Mouse (Mus musculus): ENCODE results near the gene Ggta1.
"Not testable (repeated sequence)": the region's sequence is repeated elsewhere in the genome, so short reads cannot be mapped to it uniquely, and the experiment has no call there.

Gene Ggta1

GRCm38 (mm10) chr2:35459316-35459715, 3.7 kb downstream of the Ggta1 start:
- no peak for DNase-seq

DNA sequence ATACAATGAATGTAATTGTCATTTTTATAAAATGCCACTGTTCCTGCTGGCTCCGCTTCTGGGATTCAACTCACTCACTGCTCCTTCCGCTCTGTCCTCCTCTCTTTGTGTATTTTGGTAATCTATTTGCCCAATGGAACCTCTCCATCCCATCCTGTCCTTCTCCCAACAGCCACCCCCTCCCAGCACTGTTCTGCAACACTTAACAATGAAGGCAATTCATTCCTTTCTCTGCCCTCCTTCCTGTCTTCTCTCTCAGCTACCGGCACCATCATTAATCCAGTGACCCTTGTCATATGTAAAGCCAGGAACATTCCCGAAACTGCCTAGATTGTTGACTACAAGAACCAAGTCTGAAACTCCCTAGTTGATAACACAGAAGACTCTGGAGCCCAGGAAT, 4.6 kb downstream of the Ggta1 start:
- DNase-seq, result no peak

DNA sequence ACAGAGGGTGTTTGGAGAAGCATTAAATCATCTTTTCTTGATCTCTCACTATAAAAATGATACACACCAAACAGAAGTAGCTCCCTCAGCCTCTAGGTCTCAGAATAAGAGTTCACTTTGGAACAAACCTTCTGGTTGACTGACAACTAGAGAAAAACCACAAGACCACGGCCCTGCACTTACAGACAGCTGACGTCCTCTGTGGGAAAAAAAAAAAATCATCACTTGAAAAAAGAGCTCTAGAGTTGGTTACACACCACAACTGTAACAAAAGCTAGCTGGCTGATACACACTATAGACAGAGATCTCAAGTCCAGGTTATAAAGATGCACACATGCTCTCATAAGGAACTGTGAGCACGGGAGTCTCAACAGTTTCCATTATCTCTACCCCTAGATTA, 9.3 kb downstream of the Ggta1 start:
- no peak for DNase-seq

DNA sequence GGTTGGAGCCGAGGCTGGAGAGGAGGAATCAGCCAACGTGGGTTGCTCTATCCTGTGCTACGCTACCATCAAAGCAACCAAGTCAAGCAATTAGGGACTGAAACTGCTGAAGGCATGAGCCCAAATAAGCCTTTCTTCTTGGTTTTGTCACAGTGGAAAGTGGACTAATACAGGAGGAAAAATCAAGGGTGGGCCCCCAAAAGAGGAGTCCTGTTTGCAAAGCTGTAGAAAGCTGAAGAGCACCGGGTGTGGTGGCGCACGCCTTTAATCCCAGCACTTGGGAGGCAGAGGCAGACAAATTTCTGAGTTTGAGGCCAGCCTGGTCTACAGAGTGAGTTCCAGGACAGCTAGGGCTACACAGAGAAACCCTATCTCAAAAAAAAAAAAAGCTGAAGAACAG, 10.3 kb downstream of the Ggta1 start:
- not testable (repeated sequence) for DNase-seq

GRCm38 (mm10) chr2:35451484-35452050, 11.5 kb downstream of the Ggta1 start:
- no peak for DNase-seq

DNA sequence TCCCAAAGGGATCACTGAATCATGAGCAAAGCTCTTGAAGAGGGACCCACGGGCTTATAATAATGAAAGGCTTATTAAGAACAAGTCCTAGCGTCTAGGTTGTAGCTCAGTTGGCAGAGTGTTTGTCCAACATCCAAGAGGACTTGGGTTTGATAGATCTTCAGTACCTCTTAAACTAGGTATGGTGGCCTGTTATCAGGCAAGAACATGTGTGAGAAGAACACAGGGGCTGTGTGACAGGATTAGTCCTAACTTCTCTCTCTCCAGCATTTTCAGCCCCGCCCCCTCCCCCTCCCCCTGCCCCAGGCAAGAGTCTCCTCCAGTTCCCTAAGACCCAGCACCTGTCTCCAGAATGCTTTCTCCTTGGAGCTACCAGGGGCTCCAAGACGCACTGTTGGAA, 12.2 kb downstream of the Ggta1 start:
- no peak for DNase-seq

DNA sequence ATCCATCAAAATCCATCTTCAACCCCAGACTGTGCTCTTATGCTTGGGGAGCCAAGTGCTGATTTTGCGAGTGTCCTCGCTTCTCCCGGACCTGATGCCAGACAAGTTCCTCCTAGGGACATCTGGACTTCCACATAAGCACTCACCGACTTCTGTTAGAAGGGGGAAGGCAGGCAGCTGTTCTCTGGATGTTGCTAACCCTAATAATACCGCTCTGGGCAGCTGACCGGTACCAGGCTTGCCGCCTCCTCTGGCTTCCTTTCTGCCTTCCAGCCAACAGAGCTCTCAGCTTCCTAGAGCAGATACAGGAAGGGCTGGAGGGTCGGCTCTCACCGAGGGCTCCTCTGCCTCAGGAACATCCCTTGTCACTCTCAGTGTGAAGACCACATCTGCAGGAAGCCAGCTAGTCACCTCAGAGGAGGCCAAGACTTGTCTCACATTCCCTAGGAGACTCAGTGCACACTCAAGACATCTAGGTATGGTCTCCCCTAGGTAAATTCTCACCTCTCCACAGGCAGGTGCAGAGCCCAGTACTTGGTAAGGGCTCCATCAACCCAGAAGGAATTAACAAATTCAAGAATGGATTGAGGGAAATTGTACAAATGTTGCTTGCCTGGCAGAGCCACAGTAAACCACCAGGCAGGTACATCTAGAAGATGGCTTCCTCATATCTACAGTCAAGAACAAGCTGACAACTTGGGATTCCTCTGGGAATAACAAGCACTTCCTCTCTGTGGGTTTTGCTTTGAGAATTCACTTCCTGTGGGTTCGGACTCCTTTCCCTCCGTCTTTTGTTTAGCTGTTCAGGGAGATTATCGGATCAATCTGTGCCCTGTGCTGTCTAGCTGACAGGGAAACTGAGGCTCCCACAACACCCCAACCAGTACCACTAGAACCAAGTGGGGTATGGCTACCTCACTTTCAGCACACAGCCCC, 13.1 kb downstream of the Ggta1 start:
- DNase-seq, result no peak

GRCm38 (mm10) chr2:35448914-35449670, 13.9 kb downstream of the Ggta1 start:
- DNase-seq, result no peak

GRCm38 (mm10) chr2:35448215-35448913, 14.7 kb downstream of the Ggta1 start:
- no peak for DNase-seq

GRCm38 (mm10) chr2:35447453-35447852, 15.6 kb downstream of the Ggta1 start:
- DNase-seq, result no peak

DNA sequence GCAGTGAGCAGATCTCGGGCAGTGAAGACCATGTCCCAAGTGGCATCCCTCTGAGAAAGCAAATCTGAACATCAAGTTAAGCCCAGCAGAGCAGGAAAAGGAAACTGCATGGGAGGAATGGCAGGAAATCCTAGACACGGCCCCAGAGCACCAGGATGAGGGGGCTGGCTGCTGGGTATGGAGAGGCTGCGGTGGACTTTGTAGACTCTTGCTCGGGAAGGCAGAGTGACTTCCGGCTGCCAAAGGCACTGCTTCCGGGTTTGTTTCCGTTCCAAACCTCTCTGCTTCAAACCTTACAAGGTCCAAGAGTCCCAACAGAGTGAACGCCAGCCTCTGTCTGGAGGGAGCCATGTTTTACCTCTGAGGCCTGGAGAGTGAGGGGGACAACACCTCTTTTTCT, 16.2 kb downstream of the Ggta1 start:
- DNase-seq, result no peak

DNA sequence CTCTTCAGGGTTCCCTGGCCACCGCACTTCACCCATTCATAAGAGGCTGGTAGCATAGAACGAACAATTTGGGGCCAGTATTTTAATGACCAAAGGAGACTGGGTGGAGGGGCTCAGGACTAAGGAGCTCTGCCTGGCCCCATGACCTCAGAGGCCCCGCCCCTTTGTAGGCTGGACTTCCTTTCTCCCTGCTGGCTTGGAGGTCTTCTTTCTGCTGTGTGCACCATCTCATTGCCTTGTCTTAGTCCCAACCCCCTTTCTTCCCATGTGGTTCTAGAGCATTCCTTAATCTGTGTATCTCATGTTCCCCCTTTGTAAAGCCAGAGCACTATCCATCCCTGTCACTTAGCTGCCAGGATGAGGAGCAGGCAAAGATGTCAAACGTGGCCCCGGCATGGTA, 16.7 kb downstream of the Ggta1 start:
- no peak for DNase-seq

- no peak for DNase-seq
Observed at GRCm38 (mm10) chr2:35445610-35446009, 17.4 kb downstream of the Ggta1 start.

- DNase-seq, result no peak
Observed at GRCm38 (mm10) chr2:35444764-35445262, 18.2 kb downstream of the Ggta1 start.

- DNase-seq, result peak; percentile 21
Observed at GRCm38 (mm10) chr2:35443981-35444763, 18.9 kb downstream of the Ggta1 start.

GRCm38 (mm10) chr2:35443325-35443724, 19.7 kb downstream of the Ggta1 start:
- no peak for DNase-seq

DNA sequence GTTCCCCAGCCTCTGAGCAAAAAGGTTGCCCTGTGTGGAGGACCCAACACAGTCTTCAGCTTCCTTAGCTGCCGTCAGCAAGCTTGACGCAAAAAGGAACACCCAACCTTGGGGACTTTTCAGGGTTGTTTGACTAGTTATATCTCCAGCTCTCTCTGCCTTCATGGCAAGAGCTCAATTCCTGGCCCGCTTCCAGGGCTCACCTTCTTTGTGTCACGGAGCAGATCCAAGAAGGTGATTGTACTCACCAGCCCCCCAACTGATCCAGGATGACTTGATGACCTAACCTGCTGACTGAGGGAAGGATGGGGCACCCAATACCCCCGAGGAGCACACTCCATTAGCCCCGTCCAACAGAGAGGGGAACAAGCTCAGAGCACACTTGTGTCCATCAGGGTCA, 21.0 kb downstream of the Ggta1 start:
- no peak for DNase-seq

DNA sequence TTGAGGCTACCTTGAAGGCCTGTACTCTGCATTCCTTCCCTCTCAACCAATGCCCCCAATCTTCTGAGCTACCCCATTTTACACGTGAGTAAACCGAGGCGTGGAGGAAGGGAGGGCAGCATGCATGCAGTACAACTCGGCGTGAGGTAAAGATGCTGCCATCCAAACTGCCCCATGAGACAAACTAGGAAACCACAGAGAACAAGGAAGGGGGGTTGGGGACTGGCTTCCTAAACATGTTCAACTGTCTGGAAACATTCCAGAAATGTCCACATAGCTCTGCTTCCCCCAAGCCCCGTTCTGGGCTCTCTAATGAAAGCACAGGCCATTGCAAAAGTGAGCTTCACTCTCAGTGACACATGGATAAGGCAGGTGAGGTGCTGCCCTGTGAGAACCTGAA, 21.6 kb downstream of the Ggta1 start:
- no peak for DNase-seq

GRCm38 (mm10) chr2:35440480-35440879, 22.6 kb downstream of the Ggta1 start:
- no peak for DNase-seq

- no peak for DNase-seq
Observed at GRCm38 (mm10) chr2:35437796-35438195, 25.2 kb downstream of the Ggta1 start.

DNA sequence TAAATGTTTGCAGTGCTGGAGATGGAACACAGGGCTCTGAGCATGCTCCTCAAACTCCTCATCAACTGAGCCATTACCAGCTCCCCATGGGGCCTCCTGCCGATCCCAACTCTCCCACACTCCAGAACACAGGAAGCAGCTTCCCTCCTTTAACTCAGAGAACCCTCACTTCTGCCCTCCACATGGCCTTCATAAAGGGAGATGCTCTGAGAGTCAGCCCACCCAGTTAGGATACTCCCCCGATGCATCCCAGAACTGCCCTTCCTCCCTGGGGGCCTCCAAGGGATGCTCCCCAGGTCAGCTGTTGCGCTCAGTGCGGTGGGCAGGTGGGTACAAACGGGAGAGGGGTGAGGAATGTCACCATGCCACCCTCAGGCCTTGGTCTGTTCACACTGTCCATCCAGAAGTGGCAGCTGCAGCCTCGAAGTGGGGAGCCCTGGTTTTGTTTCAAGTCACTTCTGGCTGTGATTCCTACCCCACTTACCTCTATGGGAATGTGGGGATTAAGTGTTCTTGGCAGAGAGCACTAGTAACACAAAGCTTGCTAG, 28.4 kb downstream of the Ggta1 start:
- no peak for DNase-seq

DNA sequence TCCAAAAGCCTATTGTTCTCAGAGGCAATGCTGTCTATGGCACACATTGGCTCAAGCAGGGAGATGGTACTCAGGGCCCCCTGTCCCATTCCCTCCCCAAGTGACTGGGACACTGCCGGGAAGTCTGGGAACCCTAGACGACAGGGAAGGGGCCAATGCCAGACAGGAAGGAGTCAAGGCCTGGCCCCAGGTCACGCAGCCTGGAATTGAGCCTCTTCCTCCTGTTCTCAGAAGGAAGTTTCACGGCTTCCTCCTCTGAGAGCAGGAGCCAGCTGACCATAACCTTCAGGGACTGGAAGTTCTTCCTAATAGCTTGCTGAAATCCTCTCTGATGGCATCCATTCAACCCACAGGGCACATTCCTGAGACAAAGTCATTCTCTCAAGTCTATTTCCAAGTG, 29.6 kb downstream of the Ggta1 start:
- DNase-seq, result no peak
